Mouse (Mus musculus) erythroblast, embryonic 14.5 days (primary cell): ENCODE data around the gene Ggact.

Experiments used
- GATA1 ChIP-seq: IDR thresholded peaks from 2 replicates; pipeline ENCODE4 v1.6.1; 2012; ENCODE audit warnings: low read length, inconsistent platforms, mixed read lengths
- TAL1 ChIP-seq: IDR thresholded peaks from 3 replicates; pipeline ENCODE4 v1.6.1; 2012; ENCODE audit warnings: low read length, inconsistent platforms, mixed read lengths

- no peak for TF ChIP-seq GATA1
- TF ChIP-seq TAL1, result no peak
These were observed 92.6 kb downstream of the Ggact start for GRCm38 (mm10) chr14:122821002-122821401.
